Mouse (Mus musculus) lung, adult 2 months (tissue): ENCODE data around the gene Parp8.

Experiments
- CTCF ChIP-seq: fragments of 200-500 bp; IDR thresholded peaks from 2 replicates; pipeline ENCODE4 v1.5.1; 2011; ENCODE audit warnings: mild to moderate bottlenecking, low read length, control low read depth; ENCODE audit not compliant: insufficient read depth
- POLR2A ChIP-seq: fragments of 200-500 bp; IDR thresholded peaks from 2 replicates; pipeline ENCODE4 v1.6.1; 2011; ENCODE audit warnings: low read depth, mild to moderate bottlenecking, control low read depth, low read length, borderline replicate concordance; ENCODE audit errors: extremely low read depth

DNA sequence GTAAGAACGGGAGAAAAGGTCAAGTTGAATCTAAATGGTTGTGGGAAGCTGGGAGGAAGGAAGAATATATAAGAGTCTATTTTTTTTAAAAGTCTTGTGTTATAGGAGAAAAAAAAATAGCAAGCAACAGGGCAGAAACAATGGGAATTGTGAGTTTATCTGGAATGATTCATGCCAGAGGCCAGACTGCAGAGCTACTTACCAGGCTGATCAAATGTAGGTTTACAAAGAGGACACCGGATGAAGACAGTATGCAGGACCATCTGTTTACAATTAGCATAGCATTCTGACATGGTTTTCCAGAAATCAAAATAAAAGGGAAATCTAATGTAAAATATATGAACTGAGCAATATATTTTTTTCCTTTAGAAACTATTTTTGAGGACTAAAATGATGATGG is 31.1 kb upstream of the Parp8 start:
- TF ChIP-seq CTCF (no peak), POLR2A (no peak)
